Mouse (Mus musculus): ENCODE measurements around the gene Uck1. TPM values are rescaled to one million over a fixed set of nuclear protein-coding genes. Genes with fewer than 3 reads are reported as not detected.
A peak's percentile ranks its signal among the peaks of the same experiment; 100 is the strongest.

The Uck1 gene
- 47.2 and 55.1 TPM in 2 replicates for total RNA-seq (2014; rRNA removed; ENCODE audit: low replicate concordance)
- polyA plus RNA-seq (2015; fragmentation: Nextera tagmentation; extraction: Ambion mirVana), result 30.0 and 32.1 TPM in 2 replicates

DNA sequence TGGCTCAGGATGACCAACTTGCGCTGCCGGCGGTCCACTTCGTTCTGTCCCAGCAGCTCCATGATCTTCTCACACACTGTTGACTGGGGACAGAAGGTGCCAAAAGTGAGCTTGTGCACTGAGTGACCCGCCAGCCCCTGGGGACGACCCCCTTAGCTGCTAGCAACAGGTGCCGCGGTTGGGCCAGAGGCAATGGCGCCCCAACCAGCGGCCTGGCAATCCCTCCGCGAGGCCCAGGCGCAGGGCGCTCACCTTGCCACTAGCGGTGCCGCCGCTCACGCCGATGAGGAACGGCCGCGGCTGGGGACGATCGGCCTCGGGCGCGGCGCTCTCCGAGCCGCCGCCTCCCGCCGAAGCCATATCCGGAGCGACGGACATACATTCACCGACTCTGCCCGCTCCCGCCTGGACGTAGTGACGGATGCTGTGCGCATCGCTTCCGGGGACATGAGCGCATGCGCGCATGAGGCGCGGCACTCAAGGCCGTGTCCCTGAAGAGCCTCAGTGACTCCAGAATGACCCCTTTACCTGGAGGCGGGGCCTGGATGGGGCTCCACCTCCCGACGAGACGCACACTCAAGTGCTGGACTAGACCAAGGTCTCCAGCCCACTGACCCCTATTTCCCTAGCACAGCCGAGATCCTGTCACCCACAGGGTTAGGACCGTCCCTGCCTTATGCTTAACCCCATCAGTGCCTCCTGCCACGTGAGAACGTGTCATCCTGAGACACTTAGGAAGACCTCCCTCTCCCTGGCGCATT, at the start of gene Uck1:
Uck1 (minus strand) TSS at position 503 of the 761 bp plus-strand sequence.
- H3K4me1 ChIP-seq (ENCODE audit: control insufficient read depth, insufficient read depth), result peaks cover 7% of the 10 kb centered on the region
- no peaks in the 10 kb centered on the region for H3K27me3 ChIP-seq (ENCODE audit: control insufficient read depth, insufficient read depth, low read length)
- H3K9me3 ChIP-seq (replicated peaks; ENCODE audit: control insufficient read depth, low read length), result no peaks in the 10 kb centered on the region
- WGBS, result under 1% methylated on average over 58 of the region's 59 CpGs
- no peak for TF ChIP-seq EP300 (IDR thresholded peaks at IDR 0.05; ENCODE audit: low read depth)
- TF ChIP-seq CTCF (IDR thresholded peaks at IDR 0.05; ENCODE audit: low read depth), result no peak; the same call in 1 of the 2 replicates
- peak within 1 kb of the TSS; percentile 77 for H3K27ac ChIP-seq (ENCODE audit: low read depth)
- DNase-seq (ENCODE audit: low spot score), result peak; percentile 84
- peak within 1 kb of the TSS; percentile 81 for H3K9ac ChIP-seq (replicated peaks; ENCODE audit: low read depth, low read length)
- peak within 1 kb of the TSS; percentile 95 for H3K4me3 ChIP-seq (ENCODE audit: low read depth, low read length)
- H3K4me2 ChIP-seq (ENCODE audit: low read depth, low read length), result peak within 1 kb of the TSS; percentile 86
- ATAC-seq (ENCODE audit: insufficient read depth, low read depth), result peak; percentile 96
- H3K36me3 ChIP-seq (replicated peaks; ENCODE audit: control insufficient read depth, insufficient read depth, low read length), result peaks cover 25% of the 10 kb centered on the region

DNA sequence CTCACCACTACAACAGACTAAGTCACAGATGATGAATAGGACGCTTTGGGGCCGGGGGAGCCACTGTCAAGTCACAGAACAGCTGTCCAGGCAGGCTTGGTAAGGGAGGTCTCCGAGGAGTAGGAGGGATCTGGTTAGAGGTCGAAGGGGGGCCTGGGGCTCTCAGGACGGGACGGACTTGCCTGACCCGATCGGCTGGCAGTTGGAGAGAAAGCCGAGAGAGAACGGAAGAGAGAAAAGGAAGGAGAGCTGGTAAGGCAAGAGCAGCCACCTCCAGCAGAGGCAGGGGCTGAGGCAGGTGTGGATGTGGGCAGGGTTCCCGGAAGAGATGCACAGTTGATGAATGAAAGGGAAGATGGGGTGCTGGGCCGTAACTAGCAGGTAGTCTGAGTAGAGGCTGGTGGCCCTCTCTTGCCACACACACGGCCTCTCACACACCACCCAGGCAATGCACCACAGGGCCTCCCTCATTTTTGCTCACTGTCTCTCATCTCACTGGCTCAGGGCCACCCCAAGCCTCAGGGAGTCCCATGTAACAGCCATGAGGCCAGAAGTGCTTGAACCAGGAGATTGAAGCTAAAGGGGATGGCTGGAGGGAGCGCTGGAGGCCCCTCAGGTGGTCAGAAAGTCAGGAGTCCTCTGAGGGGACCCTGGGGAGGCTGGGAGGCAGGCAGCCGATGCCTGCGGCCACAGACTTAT, 49.1 kb upstream of the Uck1 start:
- DNase-seq (ENCODE audit: low spot score), result no peak

DNA sequence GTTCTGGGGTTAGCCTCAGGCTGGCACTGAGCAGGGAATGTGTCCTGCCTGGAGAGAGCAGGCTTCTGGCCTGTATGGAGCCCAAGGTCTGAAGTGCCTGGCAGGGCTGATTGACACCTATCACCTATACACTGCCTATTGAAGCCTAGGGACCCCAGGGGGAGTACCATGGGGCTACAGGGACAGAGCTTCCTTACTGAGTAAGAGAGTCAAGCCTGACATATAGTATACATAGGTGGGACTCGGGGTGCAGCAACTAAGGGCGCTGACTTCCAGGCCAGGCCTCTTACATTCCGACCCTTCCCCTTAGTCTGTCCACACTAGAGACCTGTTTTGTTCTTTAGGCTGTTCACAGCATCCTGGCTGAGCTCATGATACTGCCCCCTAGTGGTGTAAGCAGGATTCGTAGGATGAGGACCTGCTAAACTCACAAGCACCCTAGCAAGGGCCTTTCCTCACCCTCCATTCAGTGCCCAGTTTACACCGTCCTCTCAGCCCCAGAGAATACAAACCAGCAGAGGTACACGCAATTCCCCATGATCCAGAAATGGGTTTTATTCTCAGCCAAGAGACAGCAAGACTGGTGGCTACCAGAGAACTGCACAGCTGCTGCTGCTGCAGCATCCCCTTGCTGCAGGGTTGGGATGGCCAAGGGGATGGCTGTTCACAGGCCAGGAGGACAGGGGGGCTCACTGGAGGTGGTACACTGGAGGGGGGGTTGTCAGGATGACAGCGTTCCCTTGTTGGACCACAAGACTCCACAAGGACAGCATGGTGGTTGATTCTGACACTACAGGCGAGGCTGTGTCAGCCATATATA, 48.2 kb upstream of the Uck1 start:
- peaks cover 53% of the 10 kb centered on the region for H3K36me3 ChIP-seq (replicated peaks; ENCODE audit: control insufficient read depth, insufficient read depth, low read length)
- no peak for ATAC-seq (ENCODE audit: insufficient read depth, low read depth)

More for the DNA sequence above, 49.1 kb upstream of the Uck1 start:
- WGBS, result 89% methylated on average over 16 of the region's 16 CpGs
- no peaks in the 10 kb centered on the region for H3K9me3 ChIP-seq (replicated peaks; ENCODE audit: control insufficient read depth, low read length)
- H3K27ac ChIP-seq (ENCODE audit: low read depth), result no peak overlapping the region
- H3K27me3 ChIP-seq (ENCODE audit: control insufficient read depth, insufficient read depth, low read length), result peaks cover 19% of the 10 kb centered on the region
- ATAC-seq (ENCODE audit: insufficient read depth, low read depth), result no peak
- peaks cover 44% of the 10 kb centered on the region for H3K36me3 ChIP-seq (replicated peaks; ENCODE audit: control insufficient read depth, insufficient read depth, low read length)
- TF ChIP-seq CTCF (IDR thresholded peaks at IDR 0.05; ENCODE audit: low read depth) (no peak), EP300 (IDR thresholded peaks at IDR 0.05; ENCODE audit: low read depth) (no peak)
- peaks cover 5% of the 10 kb centered on the region; the same call in 1 of the 2 replicates for H3K4me1 ChIP-seq (ENCODE audit: control insufficient read depth, insufficient read depth)
- H3K4me2 ChIP-seq (ENCODE audit: low read depth, low read length), result no peak overlapping the region
- H3K4me3 ChIP-seq (ENCODE audit: low read depth, low read length), result no peak overlapping the region
- H3K9ac ChIP-seq (replicated peaks; ENCODE audit: low read depth, low read length), result no peak overlapping the region

DNA sequence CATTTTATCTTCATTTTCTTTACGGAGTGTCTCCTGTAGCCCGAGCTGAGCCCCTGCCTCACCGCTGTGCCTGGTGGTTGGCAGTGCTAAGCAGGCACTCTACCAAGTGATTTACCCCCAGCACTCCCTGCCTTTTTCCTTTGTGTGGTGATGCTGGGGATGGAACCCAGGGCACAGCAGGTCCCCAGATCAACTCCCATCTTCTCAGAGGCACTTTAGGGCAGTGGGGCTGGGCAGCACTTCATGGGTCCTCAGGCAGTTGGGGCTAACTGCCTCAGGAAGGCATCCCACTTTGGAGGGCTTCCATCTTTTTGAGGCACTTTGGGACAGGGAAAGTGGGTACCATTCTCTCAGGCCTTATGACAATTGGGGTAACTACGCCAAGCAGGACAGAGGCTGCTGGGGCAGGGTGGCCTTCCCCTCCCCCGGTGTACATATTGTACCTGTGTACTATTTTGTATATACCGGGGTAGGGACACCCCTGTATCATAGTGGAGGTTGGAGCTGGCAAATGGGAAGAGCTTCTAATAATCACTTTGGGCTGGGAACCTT, 47.4 kb upstream of the Uck1 start:
- H3K36me3 ChIP-seq (replicated peaks; ENCODE audit: control insufficient read depth, insufficient read depth, low read length), result peaks cover 61% of the 10 kb centered on the region
- peaks cover 5% of the 10 kb centered on the region; the same call in 1 of the 2 replicates for H3K4me1 ChIP-seq (ENCODE audit: control insufficient read depth, insufficient read depth)
- H3K27me3 ChIP-seq (ENCODE audit: control insufficient read depth, insufficient read depth, low read length), result peaks cover 13% of the 10 kb centered on the region
- no peak for ATAC-seq (ENCODE audit: insufficient read depth, low read depth)
- H3K4me2 ChIP-seq (ENCODE audit: low read depth, low read length), result no peak overlapping the region
- 86% methylated on average over 6 of the region's 6 CpGs for WGBS
- H3K4me3 ChIP-seq (ENCODE audit: low read depth, low read length), result no peak overlapping the region
- H3K9me3 ChIP-seq (replicated peaks; ENCODE audit: control insufficient read depth, low read length), result no peaks in the 10 kb centered on the region
- DNase-seq (ENCODE audit: low spot score), result no peak
- H3K9ac ChIP-seq (replicated peaks; ENCODE audit: low read depth, low read length), result no peak overlapping the region
- H3K27ac ChIP-seq (ENCODE audit: low read depth), result no peak overlapping the region
- TF ChIP-seq EP300 (IDR thresholded peaks at IDR 0.05; ENCODE audit: low read depth), result no peak
- no peak for TF ChIP-seq CTCF (IDR thresholded peaks at IDR 0.05; ENCODE audit: low read depth)

More for the DNA sequence above, 48.2 kb upstream of the Uck1 start:
- Histone ChIP-seq H3K9me3 (replicated peaks; ENCODE audit: control insufficient read depth, low read length) (no peaks in the 10 kb centered on the region), H3K27ac (ENCODE audit: low read depth) (no peak overlapping the region), H3K4me1 (ENCODE audit: control insufficient read depth, insufficient read depth) (peaks cover 5% of the 10 kb centered on the region; the same call in 1 of the 2 replicates), H3K4me2 (ENCODE audit: low read depth, low read length) (no peak overlapping the region), H3K4me3 (ENCODE audit: low read depth, low read length) (no peak overlapping the region), H3K27me3 (ENCODE audit: control insufficient read depth, insufficient read depth, low read length) (peaks cover 19% of the 10 kb centered on the region), H3K9ac (replicated peaks; ENCODE audit: low read depth, low read length) (no peak overlapping the region)
- 55% methylated on average over 8 of the region's 8 CpGs for WGBS
- DNase-seq (ENCODE audit: low spot score), result no peak
- peak; percentile 74 for TF ChIP-seq CTCF (IDR thresholded peaks at IDR 0.05; ENCODE audit: low read depth)
- no peak for TF ChIP-seq EP300 (IDR thresholded peaks at IDR 0.05; ENCODE audit: low read depth)

DNA sequence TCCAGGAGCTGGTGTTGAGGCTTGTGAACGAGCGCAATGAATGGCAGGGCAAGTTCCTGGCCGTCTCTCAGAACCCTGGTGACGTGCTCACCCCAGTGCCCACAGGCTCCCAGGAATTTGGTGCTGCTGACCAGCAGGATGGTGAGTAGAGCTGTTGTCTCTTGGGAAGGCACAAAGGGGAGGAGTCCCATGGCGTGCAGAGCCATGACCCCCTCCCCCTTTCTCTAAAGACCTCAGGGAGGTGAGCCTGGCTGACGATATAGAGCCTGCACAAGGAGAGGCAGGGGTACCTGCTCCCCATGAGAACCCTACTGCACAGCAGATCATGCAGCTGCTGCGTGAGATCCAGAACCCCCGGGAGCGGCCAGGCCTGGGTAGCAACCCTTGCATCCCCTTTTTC, 46.2 kb upstream of the Uck1 start:
- Histone ChIP-seq H3K4me3 (ENCODE audit: low read depth, low read length) (no peak overlapping the region), H3K27ac (ENCODE audit: low read depth) (no peak overlapping the region), H3K27me3 (ENCODE audit: control insufficient read depth, insufficient read depth, low read length) (peaks cover 1% of the 10 kb centered on the region; the same call in 1 of the 2 replicates), H3K4me1 (ENCODE audit: control insufficient read depth, insufficient read depth) (no peaks in the 10 kb centered on the region), H3K36me3 (replicated peaks; ENCODE audit: control insufficient read depth, insufficient read depth, low read length) (peaks cover 73% of the 10 kb centered on the region), H3K9ac (replicated peaks; ENCODE audit: low read depth, low read length) (no peak overlapping the region), H3K4me2 (ENCODE audit: low read depth, low read length) (no peak overlapping the region), H3K9me3 (replicated peaks; ENCODE audit: control insufficient read depth, low read length) (no peaks in the 10 kb centered on the region)
- TF ChIP-seq CTCF (IDR thresholded peaks at IDR 0.05; ENCODE audit: low read depth), result no peak
- no peak for TF ChIP-seq EP300 (IDR thresholded peaks at IDR 0.05; ENCODE audit: low read depth)
- DNase-seq (ENCODE audit: low spot score) (no peak), ATAC-seq (ENCODE audit: insufficient read depth, low read depth) (no peak)
- WGBS, result 79% methylated on average over 9 of the region's 9 CpGs
